Mouse (Mus musculus): Measurements from ENCODE around the gene Ift52. TPM values are rescaled to one million over a fixed set of nuclear protein-coding genes. Genes with fewer than 3 reads are reported as not detected.

Ift52 gene
- polyA plus RNA-seq, 1 experiment from 2014 or later, result 38.4 TPM

DNA sequence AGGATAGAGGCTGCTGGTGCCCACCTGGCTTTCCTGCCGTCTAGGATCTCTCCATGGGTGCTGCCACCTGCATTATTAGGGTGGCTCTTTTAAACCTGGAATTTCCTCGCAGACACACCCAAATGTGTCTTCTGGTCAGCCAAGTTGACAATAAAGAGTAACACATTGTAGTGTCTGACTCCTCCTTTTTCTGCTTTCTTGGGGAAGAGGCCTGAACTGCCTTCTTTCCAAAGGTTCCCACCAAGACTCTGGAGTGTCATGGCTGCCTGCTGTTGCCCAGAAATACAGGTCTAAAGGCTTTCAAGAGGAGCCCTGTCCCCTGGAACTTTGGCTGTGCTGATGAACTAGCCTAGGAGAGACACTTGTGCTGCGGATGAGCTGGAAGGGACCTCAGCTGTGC lies 67.4 kb downstream of the Ift52 start:
- H3K27me3 ChIP-seq, result no peaks in the 10 kb centered on the region
- ATAC-seq (replicated peaks), result no peak
- H3K27ac ChIP-seq (replicated peaks), result no peak overlapping the region
- H3K4me1 ChIP-seq, result no peaks in the 10 kb centered on the region
- WGBS, result 86% methylated on average over 3 of the region's 3 CpGs
- no peaks in the 10 kb centered on the region for H3K36me3 ChIP-seq
- H3K4me2 ChIP-seq (replicated peaks), result no peak overlapping the region
- no peaks in the 10 kb centered on the region for H3K9me3 ChIP-seq
- no peak overlapping the region for H3K9ac ChIP-seq (replicated peaks)
- no peak overlapping the region for H3K4me3 ChIP-seq

DNA sequence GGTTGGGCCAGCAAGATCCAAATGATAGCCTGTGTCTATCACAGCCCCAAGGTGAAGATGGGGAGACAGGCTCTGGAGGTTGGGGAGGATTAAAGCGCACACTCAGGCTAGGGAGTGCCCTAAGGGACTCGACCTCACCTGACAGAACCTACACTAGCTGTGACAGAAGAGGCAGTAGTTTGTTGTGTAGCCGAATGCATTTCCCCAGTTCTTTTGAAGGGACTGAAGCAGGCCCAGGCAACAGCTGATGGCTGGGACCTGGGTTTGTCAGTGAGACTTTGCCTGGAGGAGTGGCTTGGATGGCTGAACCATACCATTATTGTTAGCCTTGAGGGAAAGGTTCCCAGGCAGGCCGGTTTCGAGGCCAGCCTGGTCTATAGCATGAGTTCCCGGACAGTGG lies 67.9 kb downstream of the Ift52 start:
- Histone ChIP-seq H3K4me3 (no peak overlapping the region), H3K9me3 (no peaks in the 10 kb centered on the region), H3K36me3 (no peaks in the 10 kb centered on the region), H3K4me2 (replicated peaks) (no peak overlapping the region), H3K9ac (replicated peaks) (no peak overlapping the region), H3K27me3 (no peaks in the 10 kb centered on the region), H3K27ac (replicated peaks) (no peak overlapping the region), H3K4me1 (no peaks in the 10 kb centered on the region)
- ATAC-seq (replicated peaks), result no peak
- 86% methylated on average over 6 of the region's 6 CpGs for WGBS

GRCm38 (mm10) chr2:163086561-163086960 lies 69.4 kb downstream of the Ift52 start:
- H3K9me3 ChIP-seq, result no peaks in the 10 kb centered on the region
- no peak overlapping the region for H3K4me3 ChIP-seq
- no peak for ATAC-seq (replicated peaks)
- H3K4me2 ChIP-seq (replicated peaks), result no peak overlapping the region
- H3K4me1 ChIP-seq, result no peaks in the 10 kb centered on the region
- WGBS, result 87% methylated on average over 8 of the region's 8 CpGs
- no peaks in the 10 kb centered on the region for H3K27me3 ChIP-seq
- H3K9ac ChIP-seq (replicated peaks), result no peak overlapping the region
- no peaks in the 10 kb centered on the region for H3K36me3 ChIP-seq
- H3K27ac ChIP-seq (replicated peaks), result no peak overlapping the region

DNA sequence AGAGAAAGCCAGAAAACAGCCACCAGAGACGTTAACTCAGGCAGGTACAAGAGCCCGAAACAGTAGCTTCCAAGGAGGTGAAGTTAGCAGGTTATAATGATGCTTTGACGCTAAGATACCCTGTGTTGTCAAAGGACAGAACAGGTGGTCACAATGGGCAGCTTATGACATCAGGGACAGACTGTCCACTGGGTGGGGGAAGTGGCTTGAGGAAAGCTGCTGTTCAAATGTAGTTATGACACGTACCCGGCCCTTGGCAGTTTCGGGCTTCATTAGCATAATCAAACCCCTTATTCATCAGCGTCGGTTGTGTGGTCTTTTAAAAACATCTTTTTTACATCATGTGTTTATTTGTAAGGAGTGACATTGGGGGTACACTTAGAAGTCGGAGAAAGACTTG lies 70.6 kb downstream of the Ift52 start, which contains the start of gene Gtsf1l:
Gtsf1l (minus strand) TSS at position 128 of the 400 bp plus-strand sequence.
- no peaks in the 10 kb centered on the region for H3K27me3 ChIP-seq
- no peaks in the 10 kb centered on the region for H3K36me3 ChIP-seq
- H3K9ac ChIP-seq (replicated peaks), result no peak within 1 kb of the TSS
- H3K4me2 ChIP-seq (replicated peaks), result no peak within 1 kb of the TSS
- 84% methylated on average over 9 of the region's 9 CpGs for WGBS
- no peak within 1 kb of the TSS for H3K4me3 ChIP-seq
- no peaks in the 10 kb centered on the region for H3K9me3 ChIP-seq
- H3K4me1 ChIP-seq, result no peaks in the 10 kb centered on the region
- no peak for ATAC-seq (replicated peaks)
- H3K27ac ChIP-seq (replicated peaks), result no peak within 1 kb of the TSS

DNA sequence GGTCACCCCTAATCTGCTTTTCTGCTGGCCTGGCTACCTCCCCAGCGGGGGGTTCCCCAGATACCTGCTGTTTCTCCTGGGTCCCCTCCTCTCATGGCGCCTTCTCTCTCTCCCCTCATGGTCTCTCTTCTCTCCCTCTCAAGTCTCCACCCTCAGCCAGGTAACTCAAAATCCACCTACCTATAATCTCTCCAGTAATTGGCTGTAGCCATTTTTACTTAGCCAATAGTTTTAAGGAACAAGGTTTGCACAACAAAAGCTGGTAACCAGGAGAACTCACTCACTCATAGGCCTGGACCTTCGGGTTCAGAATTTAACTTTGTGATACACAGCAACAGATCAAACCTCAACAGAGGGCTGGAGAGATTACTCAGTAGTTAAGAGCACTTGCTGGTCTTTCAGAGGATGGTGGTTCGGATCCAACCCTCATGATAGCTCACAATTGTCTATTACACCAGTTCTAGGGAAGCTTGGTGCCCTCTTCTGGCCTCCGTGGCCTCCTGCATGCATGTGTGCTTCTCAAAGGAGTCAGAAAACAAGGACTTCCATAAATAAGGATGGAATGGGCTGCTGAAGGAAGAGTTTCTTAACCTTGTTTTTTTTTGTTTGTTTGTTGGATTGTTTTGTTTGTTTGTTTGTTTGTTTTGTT lies 72.4 kb downstream of the Ift52 start:
- no peak overlapping the region for H3K9ac ChIP-seq (replicated peaks)
- WGBS, result 80% methylated on average over 5 of the region's 5 CpGs
- H3K27ac ChIP-seq (replicated peaks), result no peak overlapping the region
- no peaks in the 10 kb centered on the region for H3K4me1 ChIP-seq
- no peak for ATAC-seq (replicated peaks)
- no peak overlapping the region for H3K4me3 ChIP-seq
- no peaks in the 10 kb centered on the region for H3K36me3 ChIP-seq
- no peaks in the 10 kb centered on the region for H3K27me3 ChIP-seq
- H3K4me2 ChIP-seq (replicated peaks), result no peak overlapping the region
- H3K9me3 ChIP-seq, result no peaks in the 10 kb centered on the region

DNA sequence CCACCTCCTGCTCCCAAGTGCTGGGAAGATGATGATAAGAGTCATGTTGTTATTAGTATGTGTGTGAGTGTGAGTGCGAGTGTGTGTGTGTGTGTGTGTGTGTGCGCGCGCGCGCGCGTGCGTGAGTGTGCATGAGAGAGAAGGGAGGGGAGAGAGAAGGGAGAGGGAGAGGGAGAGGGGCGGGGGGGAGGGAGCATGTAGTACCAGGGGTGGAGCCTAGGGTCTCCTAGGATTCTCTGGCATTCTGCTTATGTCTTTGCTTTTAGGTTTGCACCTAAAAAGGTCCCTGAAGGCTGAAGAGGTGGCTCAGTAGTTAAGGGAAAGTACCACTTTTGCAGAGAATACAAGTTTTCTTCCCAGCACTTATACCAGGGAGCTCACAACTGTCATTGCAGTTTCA lies 77.8 kb downstream of the Ift52 start:
- Histone ChIP-seq H3K9me3 (no peaks in the 10 kb centered on the region), H3K36me3 (no peaks in the 10 kb centered on the region), H3K4me1 (no peaks in the 10 kb centered on the region), H3K27ac (replicated peaks) (no peak overlapping the region), H3K4me2 (replicated peaks) (no peak overlapping the region), H3K4me3 (no peak overlapping the region), H3K9ac (replicated peaks) (no peak overlapping the region), H3K27me3 (peaks cover under 1% of the 10 kb centered on the region; the same call in 1 of the 2 replicates)
- 93% methylated on average over 10 of the region's 10 CpGs for WGBS
- ATAC-seq (replicated peaks), result no peak

Small RNAs within 50 kb of the gene (microRNA-seq; reads per million reads assigned to microRNA genes)
- gene Gm22174 (not detected), gene Mir7003 (not detected)

Other genes with a start within 250 kb of the Ift52 start
- gene Srsf6, start 85.8 kb upstream of the Ift52 start, polyA plus RNA-seq (2015; fragmentation: Nextera tagmentation; extraction: Ambion mirVana), result 172 and 180 TPM in 2 replicates
- gene L3mbtl1, start 73.9 kb upstream of the Ift52 start, polyA plus RNA-seq (2015; fragmentation: Nextera tagmentation; extraction: Ambion mirVana), result 0.86 and 1.3 TPM in 2 replicates
- 0.32 TPM in 1 of 2 replicates, not detected in the other for gene Sgk2, start 30.0 kb upstream of the Ift52 start, polyA plus RNA-seq (2015; fragmentation: Nextera tagmentation; extraction: Ambion mirVana)
- 11.8 and 14.3 TPM in 2 replicates for gene Mybl2, start 37.3 kb downstream of the Ift52 start, polyA plus RNA-seq (2015; fragmentation: Nextera tagmentation; extraction: Ambion mirVana)
- gene Gtsf1l, start 70.5 kb downstream of the Ift52 start, polyA plus RNA-seq (2015; fragmentation: Nextera tagmentation; extraction: Ambion mirVana), result not detected in 2 replicates
- gene Tox2, start 185.8 kb downstream of the Ift52 start, polyA plus RNA-seq (2015; fragmentation: Nextera tagmentation; extraction: Ambion mirVana), result 18.1 and 19.7 TPM in 2 replicates

Data from forebrain, embryonic 15.5 days (tissue).